Mouse (Mus musculus) liver, embryonic 14.5 days (tissue): ENCODE measurements around the gene Mc1r.

Source experiments
- CTCF ChIP-seq: IDR thresholded peaks from 2 replicates; pipeline ENCODE4 v1.5.1; 2016; ENCODE audit warnings: antibody characterized with exemption, low read depth, control low read depth
- EP300 ChIP-seq: IDR thresholded peaks from 2 replicates; pipeline ENCODE4 v1.6.1; 2016; ENCODE audit warnings: antibody characterized with exemption, low read depth

- TF ChIP-seq CTCF (no peak), EP300 (no peak)
These were observed 2.4 kb upstream of the Mc1r start for GRCm38 (mm10) chr8:123404521-123404920.
